Mouse (Mus musculus) liver, embryonic 11.5 days (tissue): ENCODE data around the gene Atp5d. TPM values are rescaled to one million over a fixed set of nuclear protein-coding genes. Genes with fewer than 3 reads are reported as not detected.

Experiments
- polyA plus RNA-seq: library from polyadenylated mRNA; unstranded; fragments of >200 nt; fragmentation: Nextera tagmentation; extraction: Ambion mirVana; gene quantifications from 2 replicates; pipeline ENCODE4 v1.2.1, GENCODE M21; 2014

Atp5d gene
- polyA plus RNA-seq, 1 experiment from 2014 or later, result 514 TPM

Other genes with a start within 250 kb of the Atp5d start
- gene Cfd, start 247.8 kb upstream of the Atp5d start, polyA plus RNA-seq, result not detected in 2 replicates
- gene Med16, start 229.7 kb upstream of the Atp5d start, polyA plus RNA-seq, result 32.6 and 37.4 TPM in 2 replicates
- gene Gm26602, start 227.8 kb upstream of the Atp5d start, polyA plus RNA-seq, result 7.4 TPM in 1 of 2 replicates, not detected in the other
- 0.66 and 0.75 TPM in 2 replicates for gene Kiss1r, start 221.7 kb upstream of the Atp5d start, polyA plus RNA-seq
- gene R3hdm4, start 217.4 kb upstream of the Atp5d start, polyA plus RNA-seq, result 99.4 and 104 TPM in 2 replicates
- 10.8 and 12.4 TPM in 2 replicates for gene Arid3a, start 211.6 kb upstream of the Atp5d start, polyA plus RNA-seq
- gene Wdr18, start 178.5 kb upstream of the Atp5d start, polyA plus RNA-seq, result 164 and 171 TPM in 2 replicates
- 0.10 and 0.14 TPM in 2 replicates for gene Grin3b, start 167.9 kb upstream of the Atp5d start, polyA plus RNA-seq
- gene Tmem259, start 154.3 kb upstream of the Atp5d start, polyA plus RNA-seq, result 14.9 and 20.2 TPM in 2 replicates
- 115 and 124 TPM in 2 replicates for gene Cnn2, start 150.0 kb upstream of the Atp5d start, polyA plus RNA-seq
- 7.7 and 8.6 TPM in 2 replicates for gene Abca7, start 142.1 kb upstream of the Atp5d start, polyA plus RNA-seq
- 29.0 and 29.4 TPM in 2 replicates for gene Arhgap45, start 122.0 kb upstream of the Atp5d start, polyA plus RNA-seq
- 239 and 256 TPM in 2 replicates for gene Polr2e, start 98.8 kb upstream of the Atp5d start, polyA plus RNA-seq
- 761 and 762 TPM in 2 replicates for gene Gpx4, start 91.5 kb upstream of the Atp5d start, polyA plus RNA-seq
- gene Sbno2, start 33.1 kb upstream of the Atp5d start, polyA plus RNA-seq, result 17.7 and 19.2 TPM in 2 replicates
- 25.1 and 33.5 TPM in 2 replicates for gene Stk11, start 22.8 kb upstream of the Atp5d start, polyA plus RNA-seq
- 2.8 and 3.1 TPM in 2 replicates for gene Cbarp, start 2.2 kb downstream of the Atp5d start, polyA plus RNA-seq
- 19.2 and 20.1 TPM in 2 replicates for gene Midn, start 9.6 kb downstream of the Atp5d start, polyA plus RNA-seq
- 22.5 and 25.1 TPM in 2 replicates for gene Cirbp, start 27.4 kb downstream of the Atp5d start, polyA plus RNA-seq
- gene 1600002K03Rik, start 34.3 kb downstream of the Atp5d start, polyA plus RNA-seq, result 21.8 and 27.4 TPM in 2 replicates
- gene Efna2, start 40.9 kb downstream of the Atp5d start, polyA plus RNA-seq, result 9.4 and 10.7 TPM in 2 replicates
- gene Mum1, start 87.8 kb downstream of the Atp5d start, polyA plus RNA-seq, result 67.7 and 71.0 TPM in 2 replicates
- 401 and 427 TPM in 2 replicates for gene Ndufs7, start 110.5 kb downstream of the Atp5d start, polyA plus RNA-seq
- 49.0 and 49.7 TPM in 2 replicates for gene Gamt, start 122.4 kb downstream of the Atp5d start, polyA plus RNA-seq
- gene Dazap1, start 122.9 kb downstream of the Atp5d start, polyA plus RNA-seq, result 49.2 and 55.0 TPM in 2 replicates
- gene Rps15, start 153.8 kb downstream of the Atp5d start, polyA plus RNA-seq, result 1,270 and 1,408 TPM in 2 replicates
- gene Apc2, start 157.3 kb downstream of the Atp5d start, polyA plus RNA-seq, result 0.30 and 0.45 TPM in 2 replicates
- 46.2 and 47.8 TPM in 2 replicates for gene 2310011J03Rik, start 181.9 kb downstream of the Atp5d start, polyA plus RNA-seq
- 12.6 and 12.8 TPM in 2 replicates for gene Pcsk4, start 190.9 kb downstream of the Atp5d start, polyA plus RNA-seq
- 74.3 and 76.1 TPM in 2 replicates for gene Reep6, start 191.3 kb downstream of the Atp5d start, polyA plus RNA-seq
- gene Adamtsl5, start 209.8 kb downstream of the Atp5d start, polyA plus RNA-seq, result 1.6 and 2.6 TPM in 2 replicates
- 0.25 TPM in 2 replicates for gene Plk5, start 217.8 kb downstream of the Atp5d start, polyA plus RNA-seq
- gene Mex3d, start 249.0 kb downstream of the Atp5d start, polyA plus RNA-seq, result 2.5 and 3.7 TPM in 2 replicates